Mouse (Mus musculus) left cerebral cortex, postnatal 25 days (tissue): Measurements from ENCODE around the gene A830018L16Rik. TPM values are rescaled to one million over a fixed set of nuclear protein-coding genes. Genes with fewer than 3 reads are reported as not detected.
"Not testable (repeated sequence)": the region's sequence is repeated elsewhere in the genome, so short reads cannot be mapped to it uniquely, and the experiment has no call there.

Source experiments
- DNase-seq, 2 experiments: peaks; one replicate each; pipeline ENCODE4 v3.0.0; 2022; ENCODE audit warnings: low spot score in 2 of 2, mixed read lengths in 1 of 2
- intact Hi-C: fragments of 180-260 bp; cut with DNase I; formaldehyde crosslinking; loops from one replicate; pipeline ENCODE4 v1.15.1; 2025
- total RNA-seq, 2 experiments: library from RNA; stranded (reverse); gene quantifications; 2 replicates each; pipeline ENCODE4 v1.2.3; 2021

Gene A830018L16Rik
- 100 to 1,000 TPM; 106 to 108 TPM for total RNA-seq

DNA sequence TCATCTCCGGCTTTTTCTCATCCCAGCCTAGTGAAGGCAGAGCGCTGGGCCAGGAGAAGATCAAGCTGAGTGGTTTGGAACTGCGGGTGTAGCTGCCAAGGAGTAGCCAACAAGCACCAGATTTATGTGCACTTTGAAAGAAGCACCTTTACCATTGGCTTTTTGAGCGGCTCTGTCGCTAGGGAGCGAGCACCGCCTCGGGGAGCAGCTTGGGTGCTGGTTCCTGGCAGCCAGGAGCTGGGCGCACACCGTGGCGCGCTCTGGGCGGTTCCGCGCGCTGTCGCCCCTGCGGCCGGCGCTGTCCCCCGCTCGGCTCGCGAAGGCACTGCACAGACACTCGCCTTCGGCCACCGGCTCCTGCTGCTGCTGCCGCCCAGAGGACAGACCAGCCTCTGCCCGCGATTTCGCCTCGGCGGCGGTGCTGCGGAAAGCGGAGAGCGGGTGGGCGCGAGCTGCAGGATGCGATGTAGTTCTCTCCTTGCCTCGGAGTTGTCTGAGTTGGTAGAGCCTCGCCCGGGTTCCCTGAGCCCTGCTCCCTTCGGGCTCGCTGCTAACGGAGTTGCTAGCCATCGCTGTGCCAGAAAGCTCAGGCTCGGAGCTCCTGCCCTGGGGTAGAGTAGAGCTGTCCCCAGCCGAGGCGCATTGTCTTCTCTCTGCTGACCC is at the start of gene A830018L16Rik:
Gene A830018L16Rik (plus strand): TSS at position 212 of the 663 bp plus-strand sequence.
- intact Hi-C loops, result loop anchor here (5.0 kb wide), 2 partner anchors 153 to 237 kb away; no protein-coding TSS in a partner anchor
- DNase-seq, result peak; percentile 83 to 94

DNA sequence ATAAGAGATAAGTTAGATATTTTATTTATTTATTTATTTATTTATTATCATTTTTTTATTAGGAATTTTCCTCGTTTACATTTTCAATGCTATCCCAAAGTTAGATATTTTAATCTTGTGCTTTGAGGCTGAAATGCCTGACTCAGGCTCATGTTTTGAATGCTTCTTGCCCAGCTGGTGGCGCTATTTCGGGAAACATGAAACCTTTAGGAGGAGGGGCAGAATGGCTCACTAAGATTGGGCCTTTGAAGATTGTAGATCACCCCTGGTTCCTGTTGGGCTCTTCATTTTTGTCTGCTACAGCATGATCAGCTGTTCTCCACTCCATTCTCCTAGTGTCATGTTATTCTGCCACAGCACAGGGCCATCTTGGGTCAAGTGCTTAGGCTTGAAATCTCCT is 28.1 kb upstream of the A830018L16Rik start:
- intact Hi-C loops, result no loop called here
- peak in 1 of 2 experiments; percentile 8 for DNase-seq

DNA sequence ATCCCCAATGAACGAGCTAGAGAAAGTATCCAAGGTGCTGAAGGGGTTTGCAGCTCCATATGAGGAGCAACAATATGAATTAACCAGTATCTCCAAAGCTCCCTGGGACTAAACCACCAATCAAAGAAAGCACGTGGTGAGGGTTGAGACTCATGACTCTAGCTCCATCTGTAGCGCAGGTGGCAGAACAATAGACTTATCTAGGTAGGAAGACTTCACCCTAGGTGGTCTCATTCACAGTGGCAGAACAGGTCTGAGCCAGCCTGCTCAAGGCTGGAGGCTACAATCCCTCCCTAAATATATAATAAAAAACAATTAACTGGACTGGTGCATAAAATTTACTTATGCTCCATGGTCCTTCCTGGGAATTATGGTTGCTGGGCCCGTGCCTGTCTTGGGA is 18.5 kb upstream of the A830018L16Rik start:
- intact Hi-C loops, result no loop called here
- DNase-seq, result no peak

DNA sequence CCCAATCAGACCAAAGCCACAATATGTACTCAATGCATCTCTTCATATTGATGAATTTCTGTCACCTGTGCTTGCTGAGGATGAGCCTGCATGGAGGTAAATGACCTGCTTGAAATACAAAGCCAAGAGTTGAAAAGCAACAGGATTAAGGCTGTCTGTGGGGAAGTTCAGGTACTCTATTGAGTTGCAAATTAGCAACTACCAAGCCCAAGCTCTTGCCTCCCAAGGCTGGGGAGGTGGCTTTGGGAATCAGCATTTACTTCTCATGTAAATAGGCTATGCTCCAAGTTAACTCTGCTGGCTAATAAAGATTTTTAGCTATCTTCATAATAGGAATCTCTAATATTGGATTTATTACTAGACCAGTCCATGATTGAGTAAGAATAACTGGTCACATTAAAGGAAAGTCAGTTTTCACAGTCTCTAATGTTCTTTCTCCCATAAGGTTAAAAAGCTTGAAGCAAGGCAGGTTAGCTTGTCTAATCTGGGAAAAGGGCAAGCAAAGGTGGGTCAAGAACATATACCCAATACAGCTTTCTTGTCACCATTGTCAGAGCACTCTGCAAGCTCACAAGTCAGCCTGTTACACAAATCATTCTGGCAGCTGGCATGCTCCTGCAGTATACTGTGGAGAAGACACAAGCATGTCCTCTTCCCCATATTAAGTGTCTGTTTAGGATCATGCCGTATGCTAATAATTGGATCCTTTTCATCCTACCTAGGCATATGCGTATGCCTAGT is 17.7 kb upstream of the A830018L16Rik start:
- intact Hi-C loops, result no loop called here
- no peak for DNase-seq

DNA sequence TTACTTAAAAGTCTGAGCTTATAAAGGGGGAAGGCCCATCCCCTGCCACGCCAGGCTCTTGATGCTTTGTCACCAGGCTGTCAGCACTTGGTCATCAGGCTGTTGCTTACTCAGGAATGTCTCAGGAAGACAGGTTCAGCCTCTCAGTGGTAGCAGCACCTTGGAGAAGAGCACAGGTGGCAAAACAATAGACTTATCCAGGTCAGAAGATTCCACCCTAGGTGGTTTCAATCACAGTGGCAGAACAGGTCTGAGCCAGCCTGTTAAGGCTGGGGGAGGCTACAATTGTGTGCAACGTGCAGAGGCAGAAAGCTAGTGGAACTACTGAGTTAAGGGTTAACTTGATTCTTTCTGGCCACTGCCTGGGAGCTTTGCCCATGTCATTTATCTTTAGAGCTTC is 12.7 kb upstream of the A830018L16Rik start:
- intact Hi-C loops, result no loop called here
- DNase-seq, result no peak

- no peak for DNase-seq
- intact Hi-C loops, result no loop called here
Observed at GRCm38 (mm10) chr1:11405527-11405926, 8.4 kb upstream of the A830018L16Rik start.

- intact Hi-C loops, result no loop called here
- DNase-seq, result no peak
Observed at GRCm38 (mm10) chr1:11406026-11406425, 7.9 kb upstream of the A830018L16Rik start.

DNA sequence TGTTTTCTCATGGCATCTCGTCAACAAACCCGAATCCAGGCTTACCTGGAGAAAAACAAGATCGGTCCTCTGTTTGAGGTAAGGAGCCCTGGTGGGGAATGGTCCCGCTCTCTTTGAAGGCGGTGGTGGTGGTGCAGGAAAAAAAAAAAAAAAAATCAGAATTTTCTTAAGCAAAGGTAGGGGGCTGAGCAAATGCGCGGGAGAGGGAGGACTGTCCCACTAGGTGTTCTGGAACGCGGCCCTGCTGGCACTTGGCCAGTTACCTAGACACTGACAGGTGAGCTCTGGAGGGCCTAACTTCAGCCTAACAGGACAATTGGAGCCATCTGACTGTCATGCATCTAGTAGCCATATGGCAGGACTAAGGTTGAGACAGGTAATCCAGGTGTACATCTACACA is 655 bp downstream of the A830018L16Rik start:
- no peak for DNase-seq
- intact Hi-C loops, result loop anchor here (5.0 kb wide), 2 partner anchors 153 to 237 kb away; no protein-coding TSS in a partner anchor

GRCm38 (mm10) chr1:11427310-11427709 is 13.4 kb downstream of the A830018L16Rik start:
- intact Hi-C loops, result no loop called here
- DNase-seq, result peak in 1 of 2 experiments; percentile 45

DNA sequence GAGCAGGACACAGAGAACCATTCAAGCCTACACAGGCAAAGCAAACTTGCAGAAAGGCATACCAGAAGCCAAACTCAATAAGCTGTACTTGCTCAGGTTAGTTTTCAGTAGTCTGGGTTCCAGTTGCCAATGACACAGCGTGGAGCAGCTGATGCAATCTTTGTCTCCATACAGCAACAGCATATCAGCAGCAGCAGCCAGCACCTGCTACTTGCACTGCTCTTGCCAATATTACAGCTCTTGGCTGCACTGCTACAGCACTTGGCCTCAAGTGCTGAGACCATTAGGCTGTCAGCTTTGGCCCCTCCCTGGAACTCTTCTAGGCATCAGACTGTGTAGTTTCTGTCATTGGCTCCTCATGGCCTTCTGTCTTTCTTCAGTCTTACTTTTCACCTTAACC is 44.4 kb downstream of the A830018L16Rik start:
- intact Hi-C loops, result no loop called here
- peak in 1 of 2 experiments; percentile 13 for DNase-seq

GRCm38 (mm10) chr1:11466325-11466724 is 52.4 kb downstream of the A830018L16Rik start:
- DNase-seq, result no peak
- intact Hi-C loops, result no loop called here

DNA sequence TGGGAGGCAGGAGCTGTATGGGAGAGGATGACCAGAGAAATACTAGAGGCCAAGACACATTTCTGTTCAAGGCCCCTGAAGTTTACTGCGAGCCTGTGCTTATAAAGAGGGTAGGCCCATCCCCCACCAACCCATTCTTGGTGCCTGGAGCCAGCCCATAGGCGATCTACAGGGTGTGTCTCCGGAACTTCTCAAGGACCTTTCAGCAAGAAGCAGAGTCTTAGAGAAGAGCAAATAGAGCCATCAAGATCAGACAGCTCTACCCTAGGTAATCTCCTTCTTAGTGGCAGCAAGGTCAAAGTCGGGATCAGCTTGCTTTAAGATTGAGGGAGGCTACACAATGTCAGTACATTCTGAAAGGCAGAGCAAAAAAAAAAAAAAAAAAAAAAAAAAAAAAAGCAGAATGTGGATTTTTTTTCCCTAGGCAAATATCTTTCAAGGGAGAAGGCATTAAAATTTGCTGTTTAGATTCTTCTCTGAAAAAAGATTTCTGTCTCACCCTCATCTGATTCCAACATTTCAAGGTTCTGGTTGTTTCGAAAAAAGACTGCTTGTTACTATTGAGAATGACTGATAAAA is 53.2 kb downstream of the A830018L16Rik start:
- DNase-seq, result no peak
- intact Hi-C loops, result no loop called here

DNA sequence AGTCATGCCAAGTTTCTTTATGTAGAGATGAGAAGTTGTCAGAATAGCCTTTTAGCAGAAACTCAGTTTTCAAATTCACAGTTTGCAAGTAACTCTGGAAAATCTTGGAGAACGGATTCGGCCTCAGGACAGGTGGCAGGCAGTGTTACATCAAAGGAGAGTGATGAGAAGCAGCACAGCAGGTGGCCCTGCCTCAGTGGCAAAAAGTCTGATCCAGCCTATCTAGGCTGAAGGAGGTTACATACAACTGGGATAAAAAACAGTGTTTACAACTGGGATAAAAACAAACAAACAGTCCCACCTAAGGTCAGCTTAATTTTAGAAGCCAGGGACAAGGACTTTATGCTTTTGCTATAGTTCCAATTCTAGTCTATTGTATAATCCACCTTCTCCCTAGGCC is 79.0 kb downstream of the A830018L16Rik start:
- intact Hi-C loops, result no loop called here
- DNase-seq, result no peak

DNA sequence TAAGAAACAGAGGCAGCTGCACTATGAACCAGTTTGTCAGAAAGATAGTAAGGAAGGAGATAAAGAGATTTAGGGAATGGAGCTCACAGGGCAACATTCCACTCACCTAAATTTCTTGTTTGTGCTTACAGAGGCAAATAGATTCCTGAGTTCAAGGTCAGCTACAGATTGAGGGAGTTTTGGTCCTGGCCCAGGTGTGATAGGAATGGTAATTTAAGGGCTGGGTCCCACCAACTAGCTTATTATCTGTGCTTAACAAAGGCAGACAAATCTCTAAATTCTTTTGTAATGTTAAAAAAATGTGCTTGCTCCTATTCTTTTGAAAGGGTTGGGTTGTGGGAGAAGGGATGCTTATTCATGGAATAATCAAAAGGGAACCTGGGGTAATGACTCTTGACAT is 87.7 kb downstream of the A830018L16Rik start:
- intact Hi-C loops, result no loop called here
- no peak for DNase-seq

DNA sequence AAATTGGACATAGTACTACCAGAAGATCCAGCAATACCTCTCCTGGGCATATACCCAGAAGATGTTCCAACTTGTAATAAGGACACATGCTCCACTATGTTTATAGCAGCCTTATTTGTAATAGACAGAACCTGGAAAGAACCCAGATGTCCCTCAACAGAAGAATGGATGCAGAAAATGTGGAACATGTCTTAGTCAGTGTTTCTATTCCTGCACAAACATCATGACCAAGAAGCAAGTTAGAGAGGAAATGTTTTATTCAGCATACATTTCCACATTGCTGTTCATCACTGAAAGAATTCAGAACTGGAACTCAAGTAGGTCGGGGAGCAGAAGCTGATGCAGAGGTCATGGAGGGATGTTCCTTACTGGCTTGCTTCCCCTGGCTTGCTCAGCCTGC is 135.9 kb downstream of the A830018L16Rik start:
- intact Hi-C loops, result not testable (repeated sequence)

GRCm38 (mm10) chr1:11565309-11565708 is 151.4 kb downstream of the A830018L16Rik start:
- peak in 1 of 2 experiments; percentile 58 for DNase-seq
- intact Hi-C loops, result loop anchor here (5.0 kb wide), 2 partner anchors 153 to 728 kb away; partner anchors contain the start of gene A830018L16Rik

More for the DNA sequence above, 135.9 kb downstream of the A830018L16Rik start:
- DNase-seq, result peak in 1 of 2 experiments; percentile 61

GRCm38 (mm10) chr1:11566730-11567129 is 152.8 kb downstream of the A830018L16Rik start:
- peak in 1 of 2 experiments; percentile 35 for DNase-seq
- intact Hi-C loops, result loop anchor here (5.0 kb wide), 2 partner anchors 154 to 729 kb away; partner anchors contain the start of gene A830018L16Rik

GRCm38 (mm10) chr1:11567300-11567885 is 153.5 kb downstream of the A830018L16Rik start:
- no peak for DNase-seq
- intact Hi-C loops, result loop anchor here (5.0 kb wide), 2 partner anchors 155 to 730 kb away; partner anchors contain the start of gene A830018L16Rik

DNA sequence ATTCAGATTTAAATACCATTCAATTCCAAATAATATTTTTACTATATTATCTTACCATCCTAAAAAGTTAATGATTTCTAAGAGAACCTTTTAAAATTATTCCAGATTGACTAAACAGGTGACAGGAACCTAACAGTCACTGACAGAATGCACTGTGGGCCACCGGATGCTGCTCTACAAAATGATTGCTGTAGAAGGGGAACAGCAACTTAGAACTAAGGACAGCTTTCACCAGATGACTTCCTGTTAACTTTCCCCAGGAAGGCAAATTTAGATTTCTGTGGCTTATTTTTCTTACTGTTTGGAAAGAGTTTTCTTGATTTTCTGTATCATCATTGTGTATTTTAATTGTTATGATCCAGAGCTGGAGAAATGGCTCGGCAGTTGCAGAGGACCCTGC is 156.4 kb downstream of the A830018L16Rik start:
- intact Hi-C loops, result no loop called here
- no peak for DNase-seq

- DNase-seq, result peak in 1 of 2 experiments; percentile 78
- intact Hi-C loops, result no loop called here
Observed at GRCm38 (mm10) chr1:11573462-11573861, 159.6 kb downstream of the A830018L16Rik start.
